ENCODE assay signal across 29 mouse cellular contexts in genomic region chr16:21553506-21553905, GRCm38 (mm10).
A peak's percentile ranks its signal among the peaks of the same experiment; 100 is the strongest.
DNase-seq lines count a peak whose midpoint lies in the region; ATAC-seq and TF ChIP-seq lines count a peak whose summit lies in the region.
"Had no signal": no experiment of that assay in that cellular context is flagged by ENCODE, and none has a peak within 500 bp of the region (broad histone marks: within the 10 kb centered on the region; RNA-seq: fewer than 3 reads in every experiment).

No protein-coding gene starts in this region.

- WGBS in kidney, embryonic 15.5 days = 81% methylated on average over 3 of the region's 3 CpGs
- WGBS in midbrain, embryonic 11.5 days = 92% methylated on average over 3 of the region's 3 CpGs
- WGBS in midbrain, postnatal 0 days = 83% methylated on average over 3 of the region's 3 CpGs
- 83% methylated on average over 3 of the region's 3 CpGs for WGBS in lung, adult 2 months

- no peaks in the 10 kb centered on the region for H3K9me3 ChIP-seq in kidney, embryonic 15.5 days (replicated peaks)
- no peaks in the 10 kb centered on the region for H3K9me3 ChIP-seq in midbrain, embryonic 11.5 days (ENCODE audit: control insufficient read depth, low read length)
- no peaks in the 10 kb centered on the region for H3K9me3 ChIP-seq in midbrain, postnatal 0 days (ENCODE audit: low read length)
- H3K9me3 ChIP-seq: embryonic facial prominence, embryonic 12.5 days; embryonic facial prominence, embryonic 15.5 days; G1E; heart, embryonic 10.5 days; heart, embryonic 13.5 days; hindbrain, embryonic 12.5 days; hindbrain, embryonic 15.5 days had no signal

- no peak for TF ChIP-seq POLR2A in lung, adult 2 months (IDR thresholded peaks at IDR 0.05; ENCODE audit: borderline replicate concordance, extremely low read depth, low read depth, low read length)

- peak; percentile 66 for DNase-seq in kidney, adult 11 months
- no peak for DNase-seq in kidney, adult 18-20 months
- peak; percentile 85 for DNase-seq in kidney, adult 9 months
- peak; percentile 54 for DNase-seq in midbrain, embryonic 11.5 days (ENCODE audit: low spot score, missing footprints)
- DNase-seq in midbrain, postnatal 0 days (ENCODE audit: low spot score) = no peak
- peak; percentile 50 to 57 for DNase-seq in kidney, postnatal 25 days
- no peak for DNase-seq in lung, adult 2 months
- DNase-seq: adrenal gland, postnatal 10 days; adrenal gland, postnatal 36 days; B cell, adult 2 months; cerebellum, adult 18-20 months; cerebellum, adult 9-10 months; cerebellum, postnatal 14 days; forebrain, postnatal 0 days; gastrocnemius, adult 2 months; gastrocnemius, postnatal 14 days; heart, adult 2 months; heart, postnatal 14 days had no signal

- no peak for ATAC-seq in kidney, embryonic 15.5 days (replicated peaks; ENCODE audit: low FRiP score)
- ATAC-seq in midbrain, embryonic 11.5 days (ENCODE audit: low FRiP score) = no peak
- ATAC-seq in midbrain, postnatal 0 days (ENCODE audit: low FRiP score) = no peak
- ATAC-seq: forebrain, embryonic 14.5 days; forebrain, postnatal 0 days; Patski had no signal

- H3K27ac ChIP-seq in kidney, embryonic 15.5 days = no peak overlapping the region
- H3K27ac ChIP-seq in midbrain, embryonic 11.5 days (ENCODE audit: low read depth, low read length) = no peak overlapping the region
- no peak overlapping the region for H3K27ac ChIP-seq in midbrain, postnatal 0 days (ENCODE audit: low read depth, low read length)
- H3K27ac ChIP-seq: embryonic facial prominence, embryonic 12.5 days; embryonic facial prominence, embryonic 15.5 days; gastrocnemius, adult 2 months; heart, adult 2 months; heart, embryonic 10.5 days; heart, embryonic 13.5 days; hindbrain, embryonic 12.5 days; hindbrain, embryonic 15.5 days had no signal

- H3K4me2 ChIP-seq in kidney, embryonic 15.5 days = no peak overlapping the region
- no peak overlapping the region for H3K4me2 ChIP-seq in midbrain, embryonic 11.5 days
- no peak overlapping the region for H3K4me2 ChIP-seq in midbrain, postnatal 0 days (ENCODE audit: low read depth, low read length, poor library complexity, severe bottlenecking)
- H3K4me2 ChIP-seq: embryonic facial prominence, embryonic 12.5 days; embryonic facial prominence, embryonic 15.5 days; heart, embryonic 13.5 days; hindbrain, embryonic 12.5 days; hindbrain, embryonic 15.5 days had no signal

- no peaks in the 10 kb centered on the region for H3K4me1 ChIP-seq in kidney, embryonic 15.5 days
- no peaks in the 10 kb centered on the region; the same call in 1 of the 2 replicates for H3K4me1 ChIP-seq in midbrain, embryonic 11.5 days (ENCODE audit: control insufficient read depth, insufficient read depth, low read length)
- no peaks in the 10 kb centered on the region for H3K4me1 ChIP-seq in midbrain, postnatal 0 days (ENCODE audit: insufficient read depth, low read length)
- H3K4me1 ChIP-seq in lung, adult 2 months (ENCODE audit: control insufficient read depth, insufficient read depth, low read length) = no peaks in the 10 kb centered on the region
- H3K4me1 ChIP-seq: embryonic facial prominence, embryonic 12.5 days; embryonic facial prominence, embryonic 15.5 days; hindbrain, embryonic 12.5 days; hindbrain, embryonic 15.5 days had no signal

- TF ChIP-seq CTCF in midbrain, postnatal 0 days (IDR thresholded peaks at IDR 0.05) = no peak
- TF ChIP-seq CTCF in lung, adult 2 months (IDR thresholded peaks at IDR 0.05; ENCODE audit: insufficient read depth, low read length) = no peak

- H3K9ac ChIP-seq in kidney, embryonic 15.5 days = no peak overlapping the region
- H3K9ac ChIP-seq in midbrain, embryonic 11.5 days (ENCODE audit: low read length) = no peak overlapping the region
- H3K9ac ChIP-seq in midbrain, postnatal 0 days (replicated peaks; ENCODE audit: low read length, poor library complexity, severe bottlenecking) = no peak overlapping the region
- H3K9ac ChIP-seq: embryonic facial prominence, embryonic 12.5 days; embryonic facial prominence, embryonic 15.5 days; forebrain, postnatal 0 days; heart, embryonic 13.5 days; hindbrain, embryonic 12.5 days; hindbrain, embryonic 15.5 days had no signal

- H3K27me3 ChIP-seq in kidney, embryonic 15.5 days = no peaks in the 10 kb centered on the region
- H3K27me3 ChIP-seq in midbrain, embryonic 11.5 days (ENCODE audit: control insufficient read depth, insufficient read depth, low read length) = no peaks in the 10 kb centered on the region
- no peaks in the 10 kb centered on the region for H3K27me3 ChIP-seq in midbrain, postnatal 0 days (ENCODE audit: insufficient read depth, low read length)
- H3K27me3 ChIP-seq: CH12.LX; embryonic facial prominence, embryonic 12.5 days; embryonic facial prominence, embryonic 15.5 days; heart, embryonic 13.5 days; hindbrain, embryonic 12.5 days; hindbrain, embryonic 15.5 days; Patski had no signal

- no peak overlapping the region for H3K4me3 ChIP-seq in kidney, embryonic 15.5 days (replicated peaks)
- no peak overlapping the region for H3K4me3 ChIP-seq in midbrain, embryonic 11.5 days (ENCODE audit: low read depth, low read length)
- H3K4me3 ChIP-seq in midbrain, postnatal 0 days (ENCODE audit: low read depth, low read length) = no peak overlapping the region
- H3K4me3 ChIP-seq in lung, adult 2 months (replicated peaks; ENCODE audit: extremely low read depth, low read depth, low read length) = no peak overlapping the region
- H3K4me3 ChIP-seq: embryonic facial prominence, embryonic 12.5 days; embryonic facial prominence, embryonic 15.5 days; gastrocnemius, adult 2 months; heart, adult 2 months; heart, embryonic 10.5 days; heart, embryonic 13.5 days; hindbrain, embryonic 12.5 days; hindbrain, embryonic 15.5 days had no signal

- 0 out of 2 replicates have a peak, but pooled peaks cover 4% of the 10 kb centered on the region for H3K36me3 ChIP-seq in kidney, embryonic 15.5 days
- no peaks in the 10 kb centered on the region for H3K36me3 ChIP-seq in midbrain, embryonic 11.5 days (ENCODE audit: control insufficient read depth, insufficient read depth, low read length)
- peaks cover 3% of the 10 kb centered on the region; the same call in 1 of the 2 replicates for H3K36me3 ChIP-seq in midbrain, postnatal 0 days (ENCODE audit: insufficient read depth, low read length)
- H3K36me3 ChIP-seq: embryonic facial prominence, embryonic 12.5 days; embryonic facial prominence, embryonic 15.5 days had no signal

Comparison
In these comparisons a context has a peak if more than half of its experiments do, and no peak if none do; other contexts are left out.
1. DNase-seq: peak in kidney, adult 11 months (single experiment), kidney, adult 9 months (single experiment), midbrain, embryonic 11.5 days (single experiment) and kidney, postnatal 25 days (2 of 2); none in kidney, adult 18-20 months (single experiment), midbrain, postnatal 0 days (single experiment) and lung, adult 2 months (single experiment).